Mouse (Mus musculus) adrenal gland, adult 2 months (tissue): Measurements from ENCODE around the gene Spns2. TPM values are rescaled to one million over a fixed set of nuclear protein-coding genes. Genes with fewer than 3 reads are reported as not detected.
"Not testable (repeated sequence)": the region's sequence is repeated elsewhere in the genome, so short reads cannot be mapped to it uniquely, and the experiment has no call there.

ENCODE experiments used
- DNase-seq: peaks from one replicate; pipeline ENCODE4 v3.0.0; 2021
- polyA plus RNA-seq: library from polyadenylated mRNA; depleted of rRNA; stranded (reverse); fragments of >200 nt; gene quantifications from 2 replicates; pipeline ENCODE4 v1.2.3, GENCODE M21; 2012
- total RNA-seq, 2 experiments: library from RNA; stranded (reverse); gene quantifications; 2 replicates each; pipeline ENCODE4 v1.2.3; 2021

The Spns2 gene
- total and polyA plus RNA-seq, 3 experiments: 2.0 to 5.2 (median 4.2) TPM

DNA sequence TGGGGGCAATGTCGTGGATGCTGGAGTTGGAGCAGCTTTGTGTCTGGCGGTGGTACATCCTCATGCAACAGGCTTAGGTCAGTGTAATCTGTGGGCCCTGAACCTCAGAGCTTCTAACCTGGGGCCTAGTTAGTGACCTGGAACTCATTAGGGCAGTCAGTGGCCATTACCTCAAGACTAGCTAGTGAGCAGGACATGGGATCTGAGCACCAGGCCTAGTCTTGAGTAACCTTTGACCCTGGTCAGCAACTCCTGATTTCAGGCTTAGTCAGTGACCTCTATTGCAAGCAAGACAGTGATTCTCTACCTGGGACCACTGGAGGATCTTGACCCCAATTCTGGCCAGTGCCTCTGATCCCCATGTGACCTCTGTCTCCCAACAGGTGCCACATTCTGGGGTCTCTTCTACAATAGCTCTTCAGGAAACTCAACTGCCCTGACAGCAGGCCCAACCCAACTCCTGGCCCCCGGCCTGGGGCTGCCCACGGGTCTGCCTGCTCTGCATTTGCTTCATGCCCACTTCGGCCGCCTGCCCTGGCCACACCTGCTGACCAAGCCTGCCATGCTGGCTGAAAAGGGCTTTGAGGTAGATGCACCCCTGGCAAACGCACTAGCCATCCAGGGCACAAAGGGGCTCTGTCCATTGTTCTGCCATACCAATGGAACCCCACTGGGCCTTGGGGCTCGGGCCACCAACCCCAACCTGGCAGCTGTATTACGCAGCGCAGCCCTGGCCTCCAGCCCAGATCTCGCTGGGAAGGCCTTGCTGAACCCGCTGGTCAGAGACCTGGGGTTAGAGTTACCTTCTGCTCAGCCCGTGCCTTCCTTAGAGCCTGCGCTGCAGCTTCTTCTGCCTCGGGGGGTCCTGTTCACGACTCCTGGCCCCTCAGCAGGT, 52.7 kb downstream of the Spns2 start:
- peak; percentile 81 for DNase-seq

DNA sequence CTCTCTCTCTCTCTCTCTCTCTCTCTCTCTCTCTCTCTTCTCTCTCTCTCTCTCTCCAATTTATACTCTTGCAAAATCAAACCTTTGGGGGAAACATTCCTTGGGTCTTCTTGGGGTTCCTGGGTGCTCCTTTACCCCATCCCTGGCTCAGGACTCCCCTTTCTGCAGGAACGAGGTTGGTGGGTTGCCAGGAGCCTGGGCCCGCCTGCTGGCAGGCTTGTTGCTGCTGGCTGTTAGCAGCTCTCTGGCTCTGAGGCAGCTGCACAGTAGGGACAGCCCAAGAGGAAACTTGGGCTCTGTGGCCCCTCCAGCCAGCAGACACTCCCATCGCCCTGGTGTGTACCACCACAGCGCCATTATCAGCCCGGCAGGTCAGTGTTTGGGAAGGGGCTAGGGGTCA, 53.4 kb downstream of the Spns2 start:
- DNase-seq: peak; percentile 71

DNA sequence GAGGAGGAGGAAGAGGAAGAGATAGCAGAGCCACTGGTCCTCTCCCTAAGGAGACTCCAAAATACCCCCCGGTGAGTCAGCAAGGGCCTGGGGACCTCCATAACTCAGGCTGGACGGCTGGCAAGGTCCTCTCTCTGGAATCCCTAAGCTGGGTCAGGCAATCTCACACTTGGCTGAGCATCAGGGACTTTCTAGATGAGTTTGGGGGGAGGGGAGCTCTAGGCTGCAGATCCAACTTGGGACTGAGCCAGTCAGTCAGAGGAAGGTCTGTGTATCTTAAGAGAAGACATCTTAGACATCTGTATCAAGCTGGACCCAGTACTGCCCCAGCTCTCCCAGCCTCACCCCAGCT, 54.0 kb downstream of the Spns2 start:
- peak; percentile 86 for DNase-seq

DNA sequence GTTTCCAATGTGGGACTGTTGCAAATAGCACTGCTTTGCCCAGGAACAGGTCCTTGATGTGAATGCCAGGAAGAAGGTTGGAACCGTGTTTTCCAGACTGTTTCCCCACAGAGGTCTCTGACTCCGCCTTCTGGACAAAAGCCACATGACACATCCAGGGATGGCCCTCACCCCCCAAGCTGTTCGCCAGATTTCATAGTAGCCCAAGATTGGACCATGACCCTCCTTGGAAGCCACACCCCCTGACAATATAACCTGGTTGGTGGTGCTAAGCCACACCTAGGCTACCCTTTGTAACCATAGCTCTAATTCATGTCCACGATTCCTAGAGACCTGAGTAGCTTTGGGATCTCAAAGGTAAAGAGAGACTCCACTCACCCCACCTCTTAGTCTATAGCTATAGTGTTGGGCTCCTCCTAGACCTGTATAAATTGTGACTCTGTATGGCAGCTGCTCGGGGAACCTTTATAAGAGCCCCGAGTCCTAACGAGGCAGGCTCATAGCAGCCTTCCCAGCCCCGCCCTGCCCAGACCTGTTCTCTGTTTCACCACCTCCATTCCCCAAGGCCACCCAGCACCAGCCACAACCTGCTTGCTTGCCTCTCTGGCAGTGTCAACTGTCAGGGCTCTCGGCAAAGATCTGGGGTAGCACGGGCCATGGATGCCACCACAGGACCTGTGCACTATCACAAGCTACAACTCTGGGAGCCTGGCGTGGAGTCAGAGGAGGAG, 54.6 kb downstream of the Spns2 start, which contains the start of gene Ggt6:
TSS of gene Ggt6 (plus strand) at position 564 of the 731 bp plus-strand sequence.
- peak; percentile 83 for DNase-seq

DNA sequence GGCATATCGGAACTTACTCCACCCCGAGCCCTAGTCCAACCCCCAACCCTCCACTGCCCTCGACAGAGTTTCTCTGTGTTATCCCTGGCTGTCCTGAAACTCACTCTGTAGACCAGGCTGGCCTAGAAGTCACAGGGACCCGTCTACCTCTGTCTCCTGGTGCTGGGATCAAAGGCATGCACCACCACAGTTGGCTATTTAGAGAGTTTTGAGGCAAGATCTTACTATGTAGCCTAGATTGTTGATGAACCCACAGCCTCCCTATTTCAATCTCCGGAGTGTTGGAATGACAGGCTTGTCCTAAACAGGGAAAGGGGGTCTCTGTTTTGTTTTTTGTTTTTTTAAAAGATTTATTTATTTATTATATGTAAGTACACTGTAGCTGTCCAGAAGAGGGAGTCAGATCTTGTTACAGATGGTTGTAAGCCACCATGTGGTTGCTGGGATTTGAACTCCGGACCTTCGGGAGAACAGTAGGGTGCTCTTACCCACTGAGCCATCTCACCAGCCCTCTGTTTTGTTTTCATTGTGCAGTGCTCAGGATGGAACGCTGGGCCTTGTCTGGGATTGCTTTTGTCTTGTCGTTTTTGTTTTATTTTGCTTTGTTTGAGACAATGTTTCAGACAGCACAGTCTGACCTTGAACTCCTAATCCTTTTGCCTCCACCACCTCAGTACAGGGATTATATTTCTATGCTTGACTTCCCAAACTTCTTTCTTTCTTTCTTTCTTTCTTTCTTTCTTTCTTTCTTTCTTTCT, 59.2 kb downstream of the Spns2 start:
- DNase-seq: not testable (repeated sequence)

DNA sequence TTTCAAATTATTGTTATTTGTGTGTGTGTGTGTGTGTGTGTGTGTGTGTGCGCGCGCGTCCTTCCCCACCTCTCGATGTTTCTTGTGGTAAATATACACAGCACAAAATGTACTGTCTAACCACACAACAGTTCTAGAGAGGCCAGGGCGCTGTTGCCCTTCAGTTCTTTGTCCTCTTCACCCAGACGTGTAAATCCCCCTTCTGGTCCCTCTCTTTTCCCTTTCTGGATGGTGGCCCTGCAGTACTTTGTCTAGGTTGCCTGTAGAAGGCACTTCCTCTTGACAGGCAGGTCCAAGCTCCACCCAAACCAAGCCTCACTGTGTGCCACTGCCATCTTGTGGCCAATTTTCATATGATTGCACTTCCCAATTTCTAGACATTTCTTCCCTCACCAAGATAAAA, 60.4 kb downstream of the Spns2 start:
- DNase-seq: peak; percentile 83

DNA sequence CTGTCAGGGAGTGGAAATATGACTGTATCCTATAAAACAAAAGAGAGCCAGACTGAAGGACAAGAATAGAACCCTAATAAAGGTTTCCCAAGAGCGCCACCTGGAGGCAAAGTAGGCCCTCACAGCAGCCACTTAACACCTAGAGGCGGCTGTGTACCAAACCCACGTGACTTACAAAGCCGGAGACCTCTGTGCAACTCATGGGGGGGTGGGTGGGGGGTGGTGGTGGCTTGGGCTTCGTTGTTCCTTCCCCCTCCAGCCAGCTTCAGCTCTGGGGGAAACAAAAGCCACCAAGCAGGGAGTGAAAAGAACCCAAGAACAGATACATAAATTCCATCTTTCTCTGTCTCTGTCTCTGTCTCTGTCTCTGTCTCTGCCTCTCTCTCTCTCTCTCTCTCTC, 61.0 kb downstream of the Spns2 start:
- peak; percentile 81 for DNase-seq

DNA sequence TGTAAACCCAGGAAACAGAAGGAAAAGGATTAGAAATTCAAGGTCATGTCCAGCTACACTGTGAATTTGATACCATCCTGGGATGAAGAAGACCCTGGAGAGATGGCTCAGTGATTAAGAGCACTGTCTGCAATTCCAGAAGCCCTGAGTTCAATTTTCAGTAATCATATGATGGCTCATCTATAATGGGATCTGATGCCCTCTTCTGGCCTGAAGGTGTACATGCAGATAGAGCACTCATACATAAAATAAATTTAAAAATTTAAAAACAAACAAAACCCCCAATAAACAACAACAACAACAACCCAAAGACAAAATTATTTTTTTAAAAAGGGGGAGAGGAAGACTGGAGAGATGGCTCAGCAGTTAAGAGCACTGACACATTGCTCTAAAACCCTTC, 62.8 kb downstream of the Spns2 start:
- DNase-seq: no peak

DNA sequence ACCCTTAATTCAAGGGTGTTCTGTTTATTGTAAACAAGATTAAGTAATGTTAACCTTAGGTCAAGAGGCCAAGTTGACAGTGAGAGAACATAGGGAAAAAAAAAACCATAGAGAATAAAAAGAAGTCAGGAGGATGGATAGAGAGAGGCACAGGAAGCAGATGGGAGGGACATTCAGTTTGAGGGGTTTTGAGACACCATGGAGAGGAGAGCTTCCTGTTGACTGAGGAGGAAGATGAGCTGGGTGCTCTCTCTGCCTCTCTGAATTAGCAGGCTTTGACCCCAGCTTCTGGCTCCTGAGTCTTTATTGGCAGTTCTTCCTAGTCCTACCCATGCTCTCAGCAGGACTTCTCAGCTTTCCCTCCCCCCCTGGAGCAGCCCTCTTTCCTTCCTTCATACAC, 64.5 kb downstream of the Spns2 start:
- DNase-seq: no peak

DNA sequence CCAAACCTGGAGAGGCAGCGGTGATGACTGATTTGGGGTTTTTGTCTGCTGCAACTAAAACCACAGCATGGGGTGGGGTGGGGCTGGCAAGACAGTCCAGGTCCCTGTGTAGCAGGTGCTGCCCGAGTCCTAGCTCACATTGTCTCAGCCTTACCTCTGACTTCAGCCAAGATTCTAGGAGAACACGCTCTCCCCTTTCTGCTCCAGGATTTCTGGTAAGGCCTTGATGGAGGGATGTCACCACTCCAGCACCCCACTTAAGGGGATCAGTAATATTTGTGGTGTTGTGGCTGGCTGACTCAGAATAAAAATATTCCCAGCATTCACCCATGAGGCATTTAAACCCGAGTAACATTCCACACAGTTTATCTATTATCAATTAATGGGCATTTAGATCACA, 66.0 kb downstream of the Spns2 start:
- DNase-seq: no peak

DNA sequence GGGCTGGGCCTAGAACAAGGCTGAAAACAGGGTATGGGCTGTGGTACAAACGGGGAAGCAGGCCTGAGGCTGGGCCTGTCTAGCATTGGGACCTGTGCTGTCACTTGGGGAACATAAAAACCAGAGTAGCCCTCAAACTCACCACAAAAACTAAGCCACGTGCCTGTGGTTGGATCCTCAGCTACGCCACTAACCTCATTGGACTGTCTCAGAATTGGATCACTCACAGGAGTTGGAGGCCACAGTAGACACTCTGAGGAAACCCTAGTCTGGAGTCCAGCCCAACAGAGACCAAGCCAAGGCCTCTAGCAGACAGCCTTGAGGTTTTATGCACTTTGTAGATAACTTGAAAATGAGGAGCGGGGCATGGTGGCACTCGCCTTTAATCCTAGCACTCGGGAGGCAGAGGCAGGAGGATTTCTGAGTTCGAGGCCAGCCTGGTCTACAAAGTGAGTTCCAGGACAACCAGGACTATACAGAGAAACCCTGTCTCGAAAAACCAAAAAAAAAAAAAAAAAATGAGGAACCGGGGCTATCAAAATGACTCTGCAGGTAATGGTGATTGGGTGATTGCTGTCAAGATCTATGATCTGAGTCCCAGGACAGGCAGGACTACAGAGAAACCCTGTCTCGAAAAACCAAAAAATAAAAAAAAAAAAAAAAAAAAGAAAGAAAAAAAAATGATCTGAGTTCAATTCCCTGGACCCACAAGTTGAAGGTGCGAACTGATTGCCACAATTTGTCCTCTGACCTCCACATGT, 68.0 kb downstream of the Spns2 start:
- peak; percentile 82 for DNase-seq

DNA sequence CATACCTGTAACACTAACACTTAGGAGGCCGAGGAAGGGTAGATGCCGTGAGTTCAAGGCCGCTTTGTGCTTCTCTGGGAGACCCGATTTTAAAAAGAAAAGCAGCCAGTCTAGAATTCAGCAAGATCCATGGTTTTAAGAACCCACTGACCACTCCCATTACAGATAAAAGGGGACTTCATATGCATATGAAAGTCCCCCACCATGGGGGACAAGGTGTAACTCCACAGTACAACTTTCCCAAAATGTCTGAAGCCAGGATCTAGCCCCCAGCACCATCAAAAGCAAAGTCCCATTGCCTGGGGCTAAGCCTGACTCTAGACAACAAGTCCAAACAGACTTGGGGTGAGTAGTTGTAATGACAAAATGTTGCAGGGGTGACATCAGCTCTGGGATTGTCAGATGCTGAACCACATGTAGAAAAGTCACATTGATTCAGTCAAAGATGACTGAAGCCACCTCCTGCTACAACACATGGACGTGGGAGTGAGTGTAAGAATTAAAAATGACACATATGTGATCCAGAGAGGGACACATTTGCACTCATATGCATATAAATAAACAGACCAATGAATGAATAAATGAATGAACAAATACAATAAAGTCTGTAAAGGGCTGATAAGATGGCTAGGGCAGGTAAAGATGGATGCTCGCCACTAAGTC, 69.1 kb downstream of the Spns2 start:
- no peak for DNase-seq

DNA sequence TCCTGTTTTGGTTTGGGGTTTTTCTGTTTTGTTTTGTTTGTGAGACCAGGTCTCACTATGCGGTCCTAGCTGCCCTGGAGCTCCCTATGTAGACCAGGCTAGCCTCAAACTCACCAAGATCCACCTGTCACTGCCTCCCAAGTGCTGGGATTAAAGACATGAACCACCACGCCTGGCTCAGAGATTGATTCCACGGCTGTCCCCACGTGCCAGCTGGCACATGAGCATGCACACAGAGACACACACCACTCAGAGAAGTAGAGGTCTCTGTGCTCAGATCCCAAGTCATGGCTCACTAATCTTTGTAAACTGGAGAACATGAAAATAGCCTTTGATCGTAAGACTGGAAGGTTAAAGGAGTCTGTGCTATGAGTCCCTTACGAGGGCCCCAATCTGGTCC, 70.7 kb downstream of the Spns2 start:
- DNase-seq: no peak

DNA sequence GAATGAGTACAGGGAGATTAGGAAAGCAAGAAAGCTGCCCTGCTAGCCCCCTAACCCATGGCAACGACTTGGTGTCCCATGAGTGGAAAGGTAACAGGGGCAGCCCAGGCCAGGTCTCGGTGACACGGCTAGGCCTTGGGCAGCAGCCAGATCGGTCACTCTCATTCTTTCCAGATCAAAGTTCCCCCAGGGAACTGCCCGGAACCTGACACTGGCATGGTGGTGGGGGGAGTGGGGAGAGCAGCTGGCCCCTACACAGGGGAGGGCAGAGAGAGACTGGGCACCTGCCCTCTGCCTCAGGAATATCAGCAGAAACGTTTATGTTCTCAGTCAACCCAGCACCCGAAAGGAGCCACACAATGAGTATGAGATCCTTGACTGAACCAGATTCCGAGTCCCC, 71.5 kb downstream of the Spns2 start:
- peak; percentile 42 for DNase-seq

DNA sequence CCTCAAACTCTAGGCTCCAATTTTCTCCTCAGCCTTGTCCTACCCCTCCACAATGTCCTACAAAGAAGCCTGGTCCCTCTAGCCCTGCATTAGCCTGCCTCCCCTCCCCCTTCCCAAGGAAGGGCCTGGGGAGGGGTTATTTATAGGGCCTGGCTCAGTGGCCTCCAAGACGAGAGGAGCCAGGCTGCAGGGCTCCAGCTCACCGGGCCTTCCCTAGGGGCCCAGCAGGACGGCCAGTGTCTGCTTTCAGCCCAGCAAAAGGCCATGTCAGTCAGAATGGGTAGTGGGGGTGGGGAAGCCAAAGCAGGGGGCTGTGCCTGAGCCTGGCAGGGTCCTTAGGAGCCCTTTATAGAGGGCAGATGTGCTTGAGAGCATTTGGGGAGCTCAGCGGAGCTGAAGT, 72.3 kb downstream of the Spns2 start:
- DNase-seq: no peak

DNA sequence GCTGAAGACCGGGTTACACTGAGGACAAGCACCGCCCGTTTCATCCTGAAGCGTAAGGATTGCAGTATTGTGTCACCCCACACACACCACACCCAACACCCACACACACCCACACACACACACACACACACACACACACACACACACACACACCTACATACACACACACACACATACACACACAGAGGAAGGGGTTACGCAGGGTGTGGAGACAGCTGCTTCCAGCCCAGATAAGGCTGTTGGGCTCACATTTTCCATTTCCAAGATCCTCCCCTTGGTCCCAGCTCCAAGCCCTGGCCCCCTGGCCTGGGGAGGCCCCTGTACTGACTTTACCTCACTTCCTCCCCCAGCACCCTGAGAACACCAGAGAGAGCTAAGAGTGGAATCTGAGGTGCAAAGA, 73.0 kb downstream of the Spns2 start:
- no peak for DNase-seq

DNA sequence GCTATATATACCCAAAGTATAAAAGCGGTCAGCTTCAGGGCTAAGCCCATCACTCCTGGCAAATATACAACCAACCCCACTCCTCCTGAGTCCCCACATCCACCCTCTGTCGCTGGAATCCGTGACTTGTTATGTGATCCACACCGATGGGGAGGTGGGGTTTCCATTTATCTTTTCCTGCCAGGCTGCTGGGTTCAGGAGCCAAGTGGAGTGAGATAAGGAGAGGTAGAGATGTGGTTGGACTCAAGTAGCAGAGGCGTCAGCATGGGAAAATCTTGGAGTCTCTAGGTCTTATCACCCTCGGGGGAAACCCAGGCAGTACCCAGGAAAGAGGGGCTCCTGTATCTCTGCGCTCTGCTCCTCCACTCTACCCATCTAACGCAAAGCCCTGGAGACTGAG, 74.5 kb downstream of the Spns2 start:
- no peak for DNase-seq

DNA sequence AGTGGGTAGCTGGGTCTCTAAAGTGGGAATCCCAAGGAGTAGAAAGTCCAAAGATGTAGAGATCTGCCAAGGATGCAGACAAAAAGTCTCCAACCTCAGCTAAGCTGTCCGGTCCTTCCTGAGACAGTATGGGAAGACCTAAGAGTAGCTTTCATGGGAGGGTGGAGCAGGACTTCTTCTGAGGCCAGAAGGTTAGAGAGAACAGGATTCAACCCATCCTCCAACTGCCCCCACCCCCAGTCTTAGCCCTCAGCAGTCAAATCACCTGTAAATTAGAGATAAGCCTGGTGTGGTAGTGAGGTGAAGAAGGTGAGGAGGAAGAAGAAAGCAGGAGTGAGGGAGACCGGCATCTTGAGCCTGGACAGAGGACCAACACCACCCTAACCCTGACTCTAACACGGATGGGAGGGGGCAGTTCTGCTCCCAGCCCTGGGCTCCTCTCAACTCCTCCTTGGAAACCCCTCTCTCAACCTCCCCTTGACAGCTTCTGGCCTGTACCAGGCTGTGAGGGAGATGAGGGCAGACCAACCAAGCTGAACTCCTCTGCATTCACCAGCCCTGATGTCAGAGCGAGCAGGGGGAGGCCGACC, 76.0 kb downstream of the Spns2 start:
- DNase-seq: no peak

DNA sequence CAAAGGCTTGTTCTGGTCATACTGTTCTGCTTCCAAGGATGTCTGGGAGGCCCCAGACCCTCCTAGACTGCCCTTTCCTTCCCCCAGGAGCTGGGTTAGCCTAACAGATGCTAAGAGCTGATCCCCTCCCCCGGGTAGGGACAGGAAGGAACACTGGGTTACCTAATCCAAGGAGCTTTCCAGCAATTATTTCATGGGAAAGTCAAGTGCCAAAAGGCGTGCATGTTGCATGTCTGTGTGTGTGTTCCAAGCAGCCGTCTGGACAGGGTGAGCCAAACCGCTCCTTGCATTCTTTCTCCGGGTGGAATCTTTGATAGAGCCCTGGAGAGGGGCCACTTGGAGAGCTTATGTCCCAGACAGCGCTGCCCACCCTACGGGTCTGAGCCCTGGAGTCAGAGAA, 76.7 kb downstream of the Spns2 start:
- DNase-seq: no peak

DNA sequence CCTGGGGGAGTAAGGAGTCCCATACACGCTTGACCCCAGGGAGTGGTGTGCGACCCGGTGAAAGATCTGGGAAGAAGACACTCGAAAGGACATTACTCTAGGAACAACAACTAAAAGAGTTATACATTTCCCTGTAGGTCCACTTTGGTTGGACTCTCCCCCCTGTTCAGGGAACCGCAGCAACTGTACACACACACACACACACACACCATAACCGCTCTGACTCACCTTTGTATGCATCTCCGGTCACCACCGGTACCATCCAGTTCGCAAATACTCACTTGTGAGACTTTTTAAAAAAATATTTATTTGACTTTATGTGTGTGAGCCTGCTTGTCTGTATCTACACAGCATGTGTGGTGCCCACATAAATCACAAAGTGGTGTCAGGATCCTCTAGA, 77.8 kb downstream of the Spns2 start:
- DNase-seq: no peak
